In the genomic region with DNA sequence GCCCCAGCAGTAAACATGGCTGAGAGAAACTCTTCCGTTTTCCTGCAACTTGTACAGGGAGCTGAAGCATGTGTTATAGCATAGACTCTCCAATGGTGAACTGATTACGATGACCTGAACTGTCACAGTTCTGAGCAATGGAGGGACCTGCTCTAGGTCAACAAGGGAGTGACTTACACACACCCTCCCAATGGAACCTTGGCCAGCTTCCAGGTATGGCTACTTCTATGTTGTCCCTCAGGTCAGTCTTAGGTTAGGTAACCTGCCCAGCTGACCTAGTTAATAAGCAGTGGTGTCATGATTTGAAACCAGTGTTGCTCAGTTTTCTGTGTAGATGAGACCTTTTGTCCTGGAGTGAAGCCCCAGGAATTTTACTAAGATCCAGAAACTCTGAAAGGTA, we compare ENCODE assay signal across 16 mouse cellular contexts. TPM values are rescaled to one million over a fixed set of nuclear protein-coding genes. Genes with fewer than 3 reads are reported as not detected.
DNase-seq lines count a peak whose midpoint lies in the region; ATAC-seq and TF ChIP-seq lines count a peak whose summit lies in the region.
"Had no signal": no experiment of that assay in that cellular context is flagged by ENCODE, and none has a peak within 500 bp of the region (broad histone marks: within the 10 kb centered on the region; RNA-seq: fewer than 3 reads in every experiment).

No protein-coding gene starts in this region.

- TF ChIP-seq CTCF in small intestine, adult 2 months (IDR thresholded peaks at IDR 0.05; ENCODE audit: extremely low read depth, insufficient read length, insufficient replicate concordance, low read depth, low read length), result no peak

- 81% methylated on average over 2 of the region's 2 CpGs for WGBS in kidney, embryonic 14.5 days
- WGBS in liver, embryonic 13.5 days (ENCODE audit: insufficient replicate concordance), result 61% methylated on average over 2 of the region's 2 CpGs
- WGBS in small intestine, adult 2 months, result 24% methylated on average over 2 of the region's 2 CpGs

- peak; percentile 57 for DNase-seq in kidney, adult 18-20 months
- DNase-seq in kidney, adult 9 months, result peak; percentile 89
- no peak for DNase-seq in liver, embryonic 13.5 days
- DNase-seq in layer of hippocampus, adult 11-12 months (ENCODE audit: low spot score), result no peak
- no peak for DNase-seq in left cerebral cortex, adult 8-10 months (ENCODE audit: low spot score in 2 of 2)
- DNase-seq: B cell, adult 2 months; cerebellum, adult 11 months had no signal

- H3K36me3 ChIP-seq in kidney, embryonic 14.5 days (ENCODE audit: control insufficient read depth, insufficient read depth, low read length), result no peaks in the 10 kb centered on the region
- H3K36me3 ChIP-seq in liver, embryonic 13.5 days, result no peaks in the 10 kb centered on the region
- peaks cover 6% of the 10 kb centered on the region for H3K36me3 ChIP-seq in small intestine, adult 2 months (ENCODE audit: control insufficient read depth, insufficient read depth, low read length)
- H3K36me3 ChIP-seq: G1E; hindbrain, embryonic 15.5 days; midbrain, embryonic 12.5 days had no signal

- no peak for TF ChIP-seq POLR2A in small intestine, adult 2 months (IDR thresholded peaks at IDR 0.05; ENCODE audit: low read depth, low read length)

- no peak for ATAC-seq in kidney, embryonic 14.5 days (ENCODE audit: low FRiP score, low TSS enrichment)
- peak; percentile 66 for ATAC-seq in liver, embryonic 13.5 days (ENCODE audit: low read depth)
- no peak for ATAC-seq in erythroblast, adult 5-6 weeks (replicated peaks; ENCODE audit: low FRiP score, poor library complexity, severe bottlenecking)

- no peaks in the 10 kb centered on the region for H3K9me3 ChIP-seq in kidney, embryonic 14.5 days (ENCODE audit: control insufficient read depth, low read length)
- no peaks in the 10 kb centered on the region for H3K9me3 ChIP-seq in liver, embryonic 13.5 days (replicated peaks)
- H3K9me3 ChIP-seq: G1E; hindbrain, embryonic 15.5 days; midbrain, embryonic 12.5 days had no signal

- no peak overlapping the region for H3K27ac ChIP-seq in kidney, embryonic 14.5 days (ENCODE audit: low read depth, low read length)
- H3K27ac ChIP-seq in liver, embryonic 13.5 days, result no peak overlapping the region
- peak overlapping the region; percentile 82 for H3K27ac ChIP-seq in small intestine, adult 2 months (ENCODE audit: insufficient read depth, low read depth, low read length)
- H3K27ac ChIP-seq: hindbrain, embryonic 15.5 days; left cerebral cortex, adult 2 months; midbrain, embryonic 12.5 days had no signal

- H3K4me2 ChIP-seq in kidney, embryonic 14.5 days (replicated peaks; ENCODE audit: low read depth, low read length), result no peak overlapping the region
- H3K4me2 ChIP-seq in liver, embryonic 13.5 days, result no peak overlapping the region
- H3K4me2 ChIP-seq: hindbrain, embryonic 15.5 days; lung, embryonic 14.5 days; midbrain, embryonic 12.5 days had no signal

- H3K27me3 ChIP-seq in kidney, embryonic 14.5 days (ENCODE audit: control insufficient read depth, insufficient read depth, low read length), result no peaks in the 10 kb centered on the region
- no peaks in the 10 kb centered on the region for H3K27me3 ChIP-seq in liver, embryonic 13.5 days
- no peaks in the 10 kb centered on the region for H3K27me3 ChIP-seq in small intestine, adult 2 months (ENCODE audit: control insufficient read depth, insufficient read depth, low read length)
- H3K27me3 ChIP-seq: hindbrain, embryonic 15.5 days; midbrain, embryonic 12.5 days had no signal

- H3K9ac ChIP-seq in kidney, embryonic 14.5 days (ENCODE audit: low read depth, low read length), result no peak overlapping the region
- H3K9ac ChIP-seq in liver, embryonic 13.5 days, result no peak overlapping the region
- H3K9ac ChIP-seq: hindbrain, embryonic 15.5 days; lung, embryonic 14.5 days; midbrain, embryonic 12.5 days had no signal

- H3K4me3 ChIP-seq in kidney, embryonic 14.5 days (ENCODE audit: low read length), result no peak overlapping the region
- H3K4me3 ChIP-seq in liver, embryonic 13.5 days (replicated peaks), result no peak overlapping the region
- no peak overlapping the region for H3K4me3 ChIP-seq in small intestine, adult 2 months (ENCODE audit: low read depth, low read length)
- H3K4me3 ChIP-seq: hindbrain, embryonic 15.5 days; left cerebral cortex, adult 2 months; midbrain, embryonic 12.5 days had no signal

- 0 out of 2 replicates have a peak, but pooled peaks cover 5% of the 10 kb centered on the region for H3K4me1 ChIP-seq in kidney, embryonic 14.5 days (ENCODE audit: control insufficient read depth, insufficient read depth, low read length)
- H3K4me1 ChIP-seq in liver, embryonic 13.5 days (replicated peaks), result no peaks in the 10 kb centered on the region
- H3K4me1 ChIP-seq in small intestine, adult 2 months (ENCODE audit: control insufficient read depth, insufficient read depth, insufficient read length, low read length), result peaks cover 26% of the 10 kb centered on the region
- H3K4me1 ChIP-seq: hindbrain, embryonic 15.5 days; midbrain, embryonic 12.5 days had no signal

RNA-seq across cellular contexts. Expression of a gene that starts 8.9 kb away (rescaled TPM):
- polyA plus RNA-seq in kidney, embryonic 14.5 days (2014; fragmentation: Nextera tagmentation; extraction: Ambion mirVana), result 5.4 and 10.2 TPM in 2 replicates
- polyA plus RNA-seq in liver, embryonic 13.5 days (2015; fragmentation: Nextera tagmentation; extraction: Ambion mirVana), result 0.13 and 0.21 TPM in 2 replicates
- polyA plus RNA-seq in small intestine, adult 2 months (2012; rRNA removed), result 16.4 and 25.7 TPM in 2 replicates
- under 1 TPM; 0.11 to 0.44 (median 0.21) TPM for total RNA-seq in left cerebral cortex, adult 8-10 months (2022)
- not detected in 2 replicates for total RNA-seq in erythroblast, adult 5-6 weeks (2015; ENCODE audit: low replicate concordance)
- not detected in 2 replicates for total RNA-seq in erythroblast, adult 5-6 weeks (2017; ENCODE audit: low replicate concordance)
- total RNA-seq: gastrocnemius, postnatal 4 days had no signal
- polyA plus RNA-seq: G1E had no signal

RNA-seq across cellular contexts. Expression of a gene that starts 53.6 kb away (rescaled TPM):
- polyA plus RNA-seq in kidney, embryonic 14.5 days (2014; fragmentation: Nextera tagmentation; extraction: Ambion mirVana), result 5.8 and 8.2 TPM in 2 replicates
- 3.4 and 4.1 TPM in 2 replicates for polyA plus RNA-seq in liver, embryonic 13.5 days (2015; fragmentation: Nextera tagmentation; extraction: Ambion mirVana)
- polyA plus RNA-seq in small intestine, adult 2 months (2012; rRNA removed), result 21.7 and 44.7 TPM in 2 replicates
- total RNA-seq in left cerebral cortex, adult 8-10 months (2022), result 10 to 100 TPM; 73.6 to 80.0 (median 74.8) TPM
- total RNA-seq in erythroblast, adult 5-6 weeks (2015; ENCODE audit: low replicate concordance), result 1.3 TPM in 1 of 2 replicates, not detected in the other
- not detected in 2 replicates for total RNA-seq in erythroblast, adult 5-6 weeks (2017; ENCODE audit: low replicate concordance)
- total RNA-seq: G1E had no signal
- polyA plus RNA-seq: G1E had no signal

RNA-seq across cellular contexts. Expression of a gene that starts 56.2 kb away (rescaled TPM):
- not detected in 2 replicates for polyA plus RNA-seq in kidney, embryonic 14.5 days (2014; fragmentation: Nextera tagmentation; extraction: Ambion mirVana)
- polyA plus RNA-seq in liver, embryonic 13.5 days (2015; fragmentation: Nextera tagmentation; extraction: Ambion mirVana), result 0.10 TPM in 1 of 2 replicates, not detected in the other
- polyA plus RNA-seq in small intestine, adult 2 months (2012; rRNA removed), result 34.7 and 37.4 TPM in 2 replicates
- 1 to 10 TPM; 2.3 to 3.9 (median 2.7) TPM for total RNA-seq in left cerebral cortex, adult 8-10 months (2022)
- not detected in 2 replicates for total RNA-seq in erythroblast, adult 5-6 weeks (2015; ENCODE audit: low replicate concordance)
- not detected in 2 replicates for total RNA-seq in erythroblast, adult 5-6 weeks (2017; ENCODE audit: low replicate concordance)
- total RNA-seq: G1E had no signal
- polyA plus RNA-seq: G1E; lung, embryonic 14.5 days had no signal

Comparison
In these comparisons a context has a peak if more than half of its experiments do, and no peak if none do; other contexts are left out.
1. DNase-seq: peak in kidney, adult 18-20 months (single experiment) and kidney, adult 9 months (single experiment); none in liver, embryonic 13.5 days (single experiment), layer of hippocampus, adult 11-12 months (single experiment) and left cerebral cortex, adult 8-10 months (0 of 2).
2. RNA of a gene that starts 56.2 kb away (polyA plus RNA-seq): 34.7 to 37.4 TPM in small intestine, adult 2 months; 0.10 TPM in liver, embryonic 13.5 days and not detected in kidney, embryonic 14.5 days; every median in the first group is over 10 times any median in the second.